Mouse (Mus musculus): ENCODE results near the gene Cd9. TPM values are rescaled to one million over a fixed set of nuclear protein-coding genes. Genes with fewer than 3 reads are reported as not detected.

The Cd9 gene
- 3.2 and 3.4 TPM in 2 replicates for polyA plus RNA-seq (2012; ENCODE audit: low replicate concordance)

GRCm38 (mm10) chr6:125494092-125494871 is at the start of gene Cd9:
Gene Cd9 (minus strand): TSS chr6:125494791.

Other genes with a start within 250 kb of the Cd9 start
- not detected in 2 replicates for gene Tuba3a, start 208.7 kb downstream of the Cd9 start, polyA plus RNA-seq (2012; ENCODE audit: low replicate concordance)
- gene Ltbr, start 180.9 kb downstream of the Cd9 start, polyA plus RNA-seq (2012; ENCODE audit: low replicate concordance), result 33.0 and 72.9 TPM in 2 replicates
- 3.3 and 15.9 TPM in 2 replicates for gene Scnn1a, start 174.1 kb downstream of the Cd9 start, polyA plus RNA-seq (2012; ENCODE audit: low replicate concordance)
- gene Tnfrsf1a, start 145.4 kb downstream of the Cd9 start, polyA plus RNA-seq (2012; ENCODE audit: low replicate concordance), result 71.0 and 153 TPM in 2 replicates
- gene Plekhg6, start 114.0 kb downstream of the Cd9 start, polyA plus RNA-seq (2012; ENCODE audit: low replicate concordance), result 0.04 and 0.16 TPM in 2 replicates
- gene Vwf, start 52.0 kb upstream of the Cd9 start, polyA plus RNA-seq (2012; ENCODE audit: low replicate concordance), result 0.92 and 2.8 TPM in 2 replicates
- not detected in 2 replicates for gene Ano2, start 195.6 kb upstream of the Cd9 start, polyA plus RNA-seq (2012; ENCODE audit: low replicate concordance)